Mouse (Mus musculus): Measurements from ENCODE around the gene Rpl23a. TPM values are rescaled to one million over a fixed set of nuclear protein-coding genes. Genes with fewer than 3 reads are reported as not detected.
"Not testable (repeated sequence)": the region's sequence is repeated elsewhere in the genome, so short reads cannot be mapped to it uniquely, and the experiment has no call there.

Gene Rpl23a
- polyA plus RNA-seq, 1 experiment from 2014 or later: 951 TPM

GRCm38 (mm10) chr11:78146707-78147543 lies 36.5 kb downstream of the Rpl23a start:
- no peaks in the 10 kb centered on the region for H3K27me3 ChIP-seq (ENCODE audit: control insufficient read depth, insufficient read depth, low read length)
- no peak overlapping the region for H3K4me2 ChIP-seq (ENCODE audit: low read depth, low read length)
- H3K27ac ChIP-seq (ENCODE audit: low read depth, low read length): no peak overlapping the region
- no peaks in the 10 kb centered on the region for H3K4me1 ChIP-seq (ENCODE audit: control insufficient read depth, insufficient read depth, low read length)
- 97% methylated on average over 6 of the region's 6 CpGs for WGBS
- no peak overlapping the region for H3K9ac ChIP-seq (replicated peaks; ENCODE audit: low read depth, low read length)
- no peak for ATAC-seq (ENCODE audit: low read depth)
- peaks cover 32% of the 10 kb centered on the region for H3K36me3 ChIP-seq (ENCODE audit: control insufficient read depth, insufficient read depth, low read length)
- no peak overlapping the region for H3K4me3 ChIP-seq (ENCODE audit: low read depth, low read length)
- no peaks in the 10 kb centered on the region for H3K9me3 ChIP-seq (ENCODE audit: control insufficient read depth, low read length)

GRCm38 (mm10) chr11:78146168-78146567 lies 37.2 kb downstream of the Rpl23a start:
- Histone ChIP-seq H3K27me3 (ENCODE audit: control insufficient read depth, insufficient read depth, low read length) (no peaks in the 10 kb centered on the region), H3K27ac (ENCODE audit: low read depth, low read length) (no peak overlapping the region), H3K4me2 (ENCODE audit: low read depth, low read length) (no peak overlapping the region), H3K36me3 (ENCODE audit: control insufficient read depth, insufficient read depth, low read length) (peaks cover 32% of the 10 kb centered on the region), H3K9me3 (ENCODE audit: control insufficient read depth, low read length) (no peaks in the 10 kb centered on the region), H3K4me1 (ENCODE audit: control insufficient read depth, insufficient read depth, low read length) (no peaks in the 10 kb centered on the region), H3K9ac (replicated peaks; ENCODE audit: low read depth, low read length) (no peak overlapping the region), H3K4me3 (ENCODE audit: low read depth, low read length) (no peak overlapping the region)
- ATAC-seq (ENCODE audit: low read depth): no peak
- 86% methylated on average over 5 of the region's 5 CpGs for WGBS

- Histone ChIP-seq H3K4me3 (ENCODE audit: low read depth, low read length) (no peak overlapping the region), H3K36me3 (ENCODE audit: control insufficient read depth, insufficient read depth, low read length) (peaks cover 18% of the 10 kb centered on the region), H3K27me3 (ENCODE audit: control insufficient read depth, insufficient read depth, low read length) (no peaks in the 10 kb centered on the region), H3K9ac (replicated peaks; ENCODE audit: low read depth, low read length) (no peak overlapping the region), H3K9me3 (ENCODE audit: control insufficient read depth, low read length) (no peaks in the 10 kb centered on the region), H3K4me2 (ENCODE audit: low read depth, low read length) (no peak overlapping the region), H3K27ac (ENCODE audit: low read depth, low read length) (no peak overlapping the region), H3K4me1 (ENCODE audit: control insufficient read depth, insufficient read depth, low read length) (no peaks in the 10 kb centered on the region)
- no peak for ATAC-seq (ENCODE audit: low read depth)
- 71% methylated on average over 2 of the region's 2 CpGs for WGBS
These were observed 39.9 kb downstream of the Rpl23a start for GRCm38 (mm10) chr11:78143520-78143919.

GRCm38 (mm10) chr11:78140665-78141064 lies 42.7 kb downstream of the Rpl23a start:
- 78% methylated on average over 5 of the region's 5 CpGs for WGBS
- Histone ChIP-seq H3K36me3 (ENCODE audit: control insufficient read depth, insufficient read depth, low read length) (peaks cover 13% of the 10 kb centered on the region), H3K9ac (replicated peaks; ENCODE audit: low read depth, low read length) (no peak overlapping the region), H3K4me2 (ENCODE audit: low read depth, low read length) (no peak overlapping the region), H3K9me3 (ENCODE audit: control insufficient read depth, low read length) (no peaks in the 10 kb centered on the region), H3K27me3 (ENCODE audit: control insufficient read depth, insufficient read depth, low read length) (no peaks in the 10 kb centered on the region), H3K27ac (ENCODE audit: low read depth, low read length) (no peak overlapping the region), H3K4me3 (ENCODE audit: low read depth, low read length) (no peak overlapping the region), H3K4me1 (ENCODE audit: control insufficient read depth, insufficient read depth, low read length) (no peaks in the 10 kb centered on the region)
- ATAC-seq (ENCODE audit: low read depth): no peak

- H3K4me1 ChIP-seq (ENCODE audit: control insufficient read depth, insufficient read depth, low read length): no peaks in the 10 kb centered on the region
- H3K27me3 ChIP-seq (ENCODE audit: control insufficient read depth, insufficient read depth, low read length): no peaks in the 10 kb centered on the region
- H3K4me3 ChIP-seq (ENCODE audit: low read depth, low read length): no peak overlapping the region
- H3K4me2 ChIP-seq (ENCODE audit: low read depth, low read length): no peak overlapping the region
- H3K9ac ChIP-seq (replicated peaks; ENCODE audit: low read depth, low read length): no peak overlapping the region
- H3K27ac ChIP-seq (ENCODE audit: low read depth, low read length): no peak overlapping the region
- ATAC-seq (ENCODE audit: low read depth): no peak
- no peaks in the 10 kb centered on the region for H3K9me3 ChIP-seq (ENCODE audit: control insufficient read depth, low read length)
- no peaks in the 10 kb centered on the region for H3K36me3 ChIP-seq (ENCODE audit: control insufficient read depth, insufficient read depth, low read length)
- WGBS: 89% methylated on average over 3 of the region's 3 CpGs
These were observed 45.4 kb downstream of the Rpl23a start for GRCm38 (mm10) chr11:78138023-78138422.

GRCm38 (mm10) chr11:78137584-78137983 lies 45.8 kb downstream of the Rpl23a start:
- Histone ChIP-seq H3K9ac (replicated peaks; ENCODE audit: low read depth, low read length) (no peak overlapping the region), H3K4me2 (ENCODE audit: low read depth, low read length) (no peak overlapping the region), H3K9me3 (ENCODE audit: control insufficient read depth, low read length) (no peaks in the 10 kb centered on the region), H3K4me3 (ENCODE audit: low read depth, low read length) (no peak overlapping the region), H3K27me3 (ENCODE audit: control insufficient read depth, insufficient read depth, low read length) (no peaks in the 10 kb centered on the region), H3K27ac (ENCODE audit: low read depth, low read length) (no peak overlapping the region), H3K4me1 (ENCODE audit: control insufficient read depth, insufficient read depth, low read length) (no peaks in the 10 kb centered on the region), H3K36me3 (ENCODE audit: control insufficient read depth, insufficient read depth, low read length) (no peaks in the 10 kb centered on the region)
- ATAC-seq (ENCODE audit: low read depth): no peak
- 78% methylated on average over 4 of the region's 4 CpGs for WGBS

GRCm38 (mm10) chr11:78136132-78136531 lies 47.3 kb downstream of the Rpl23a start:
- Histone ChIP-seq H3K27ac (ENCODE audit: low read depth, low read length) (no peak overlapping the region), H3K4me2 (ENCODE audit: low read depth, low read length) (no peak overlapping the region), H3K4me1 (ENCODE audit: control insufficient read depth, insufficient read depth, low read length) (no peaks in the 10 kb centered on the region), H3K4me3 (ENCODE audit: low read depth, low read length) (no peak overlapping the region), H3K27me3 (ENCODE audit: control insufficient read depth, insufficient read depth, low read length) (no peaks in the 10 kb centered on the region), H3K9me3 (ENCODE audit: control insufficient read depth, low read length) (no peaks in the 10 kb centered on the region), H3K9ac (replicated peaks; ENCODE audit: low read depth, low read length) (no peak overlapping the region), H3K36me3 (ENCODE audit: control insufficient read depth, insufficient read depth, low read length) (no peaks in the 10 kb centered on the region)
- no peak for ATAC-seq (ENCODE audit: low read depth)
- WGBS: 89% methylated on average over 1 of the region's 1 CpGs

- not testable (repeated sequence) for ATAC-seq (ENCODE audit: low read depth)
These were observed 48.1 kb downstream of the Rpl23a start for GRCm38 (mm10) chr11:78135314-78135713.

GRCm38 (mm10) chr11:78134344-78134743 lies 49.0 kb downstream of the Rpl23a start:
- WGBS: 84% methylated on average over 3 of the region's 3 CpGs

More at GRCm38 (mm10) chr11:78135314-78135713, 48.1 kb downstream of the Rpl23a start:
- not testable (repeated sequence) for H3K9me3 ChIP-seq (ENCODE audit: control insufficient read depth, low read length); H3K36me3 ChIP-seq (ENCODE audit: control insufficient read depth, insufficient read depth, low read length); H3K4me3 ChIP-seq (ENCODE audit: low read depth, low read length); H3K27me3 ChIP-seq (ENCODE audit: control insufficient read depth, insufficient read depth, low read length); H3K9ac ChIP-seq (replicated peaks; ENCODE audit: low read depth, low read length); H3K4me1 ChIP-seq (ENCODE audit: control insufficient read depth, insufficient read depth, low read length); H3K4me2 ChIP-seq (ENCODE audit: low read depth, low read length); H3K27ac ChIP-seq (ENCODE audit: low read depth, low read length)
- 93% methylated on average over 7 of the region's 7 CpGs for WGBS

More at GRCm38 (mm10) chr11:78134344-78134743, 49.0 kb downstream of the Rpl23a start:
- Histone ChIP-seq H3K36me3 (ENCODE audit: control insufficient read depth, insufficient read depth, low read length) (no peaks in the 10 kb centered on the region), H3K4me2 (ENCODE audit: low read depth, low read length) (no peak overlapping the region), H3K9ac (replicated peaks; ENCODE audit: low read depth, low read length) (no peak overlapping the region), H3K4me3 (ENCODE audit: low read depth, low read length) (no peak overlapping the region), H3K4me1 (ENCODE audit: control insufficient read depth, insufficient read depth, low read length) (no peaks in the 10 kb centered on the region), H3K27me3 (ENCODE audit: control insufficient read depth, insufficient read depth, low read length) (no peaks in the 10 kb centered on the region), H3K27ac (ENCODE audit: low read depth, low read length) (no peak overlapping the region), H3K9me3 (ENCODE audit: control insufficient read depth, low read length) (no peaks in the 10 kb centered on the region)
- no peak for ATAC-seq (ENCODE audit: low read depth)
